Mouse (Mus musculus): Measurements from ENCODE around the gene Ctr9. TPM values are rescaled to one million over a fixed set of nuclear protein-coding genes. Genes with fewer than 3 reads are reported as not detected.

Ctr9 gene
- 7.0 and 12.7 TPM in 2 replicates for polyA plus RNA-seq (2012; rRNA removed)
- 20.2 and 22.4 TPM in 2 replicates for polyA plus RNA-seq (2014; fragmentation: Nextera tagmentation; extraction: Ambion mirVana)

DNA sequence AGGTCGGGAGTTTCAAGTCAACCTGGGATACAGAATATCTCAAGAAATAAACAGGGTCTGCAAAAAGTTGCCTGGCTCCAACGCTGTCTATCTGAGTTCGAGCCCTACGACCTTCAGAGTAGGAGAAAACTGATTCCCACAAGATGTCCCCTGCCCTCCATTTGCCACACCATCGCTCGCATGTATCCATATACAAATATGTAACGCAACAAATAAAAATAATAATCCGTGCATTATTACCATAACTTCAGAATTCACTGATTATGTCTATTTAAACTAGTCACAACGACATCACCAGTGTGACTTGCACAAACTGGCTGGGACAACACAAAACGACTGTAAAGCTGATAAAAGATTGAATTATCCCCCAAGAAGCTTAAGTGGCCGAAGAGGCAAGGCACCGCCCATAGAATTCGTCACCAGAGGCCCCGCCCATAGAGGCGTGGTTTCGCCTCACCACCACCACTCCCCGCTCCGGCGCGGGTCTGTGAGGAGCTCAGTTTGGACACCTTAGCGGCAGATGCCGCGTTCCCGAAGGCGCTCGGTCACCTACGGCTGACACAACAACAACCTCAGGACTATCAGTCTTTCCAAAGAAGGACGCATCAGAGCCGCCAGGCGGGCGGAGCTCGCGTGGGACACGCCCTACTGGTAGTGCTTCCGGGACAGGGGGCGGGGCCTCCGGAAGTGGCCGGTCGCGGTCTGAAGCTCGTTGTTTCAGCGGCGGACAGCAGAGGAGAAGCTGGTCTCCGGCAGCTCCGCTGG lies at the start of gene Ctr9:
Gene Ctr9, plus strand, starts transcription at position 671 of the 765 bp plus-strand sequence.
- Histone ChIP-seq H3K36me3 (replicated peaks; ENCODE audit: control insufficient read depth, insufficient read depth, low read depth) (peaks cover 10% of the 10 kb centered on the region), H3K4me2 (ENCODE audit: low read depth) (peak within 1 kb of the TSS; percentile 77), H3K27ac (peak within 1 kb of the TSS; percentile 87), H3K9me3 (ENCODE audit: control insufficient read depth, low read length) (no peaks in the 10 kb centered on the region), H3K4me1 (replicated peaks; ENCODE audit: control insufficient read depth in 2 of 2, insufficient read depth in 2 of 2, low read length in 1 of 2) (peaks cover 15 to 29% of the 10 kb centered on the region in 2 experiments), H3K4me3 (ENCODE audit: insufficient read depth in 1 of 2, low read depth in 2 of 2, low read length in 2 of 2) (peak within 1 kb of the TSS; percentile 76 to 78), H3K27me3 (ENCODE audit: control insufficient read depth, insufficient read depth, low read length) (no peaks in the 10 kb centered on the region), H3K9ac (replicated peaks) (peak within 1 kb of the TSS; percentile 75)
- DNase-seq (ENCODE audit: low read depth in 3 of 3, low spot score in 3 of 3): peak; percentile 76 to 80 (median 80)
- TF ChIP-seq EP300 (IDR thresholded peaks at IDR 0.05; ENCODE audit: low read depth) (no peak), CTCF (IDR thresholded peaks at IDR 0.05; ENCODE audit: low read depth) (no peak)
- 5% methylated on average over 45 of the region's 45 CpGs for WGBS (ENCODE audit: insufficient replicate concordance)
- ATAC-seq (ENCODE audit: insufficient read depth): peak; percentile 92

DNA sequence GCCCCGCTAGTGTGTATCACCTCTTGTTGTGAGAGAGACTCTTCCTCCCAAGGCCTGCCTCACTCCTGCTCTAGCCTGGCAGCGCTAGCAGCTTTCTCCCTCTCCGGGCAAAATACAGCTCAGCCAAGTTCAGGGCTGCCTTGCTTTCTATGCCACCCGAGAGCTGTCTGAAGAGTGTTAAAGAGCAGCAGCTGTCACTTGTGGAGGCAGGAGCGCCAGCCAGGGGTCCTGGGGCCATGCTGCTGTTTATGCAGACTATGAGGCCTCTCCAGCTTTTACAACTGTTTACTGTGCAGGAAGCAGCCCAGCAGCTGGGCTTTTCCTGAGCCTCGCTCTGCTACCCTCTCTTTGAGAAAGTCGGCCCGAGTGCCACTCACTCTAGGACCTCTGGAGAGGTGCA lies 47.7 kb upstream of the Ctr9 start:
- 49% methylated on average over 8 of the region's 8 CpGs for WGBS (ENCODE audit: insufficient replicate concordance)
- no peaks in the 10 kb centered on the region for H3K36me3 ChIP-seq (replicated peaks; ENCODE audit: control insufficient read depth, insufficient read depth, low read depth)
- no peaks in the 10 kb centered on the region for H3K27me3 ChIP-seq (ENCODE audit: control insufficient read depth, insufficient read depth, low read length)
- no peak for DNase-seq (ENCODE audit: low read depth in 3 of 3, low spot score in 3 of 3)
- no peak overlapping the region for H3K27ac ChIP-seq
- H3K4me3 ChIP-seq (ENCODE audit: insufficient read depth in 1 of 2, low read depth in 2 of 2, low read length in 2 of 2): peak overlapping the region in 1 of 2 experiments; percentile 2; a peak in 1 of 4 replicates
- no peaks in the 10 kb centered on the region for H3K9me3 ChIP-seq (ENCODE audit: control insufficient read depth, low read length)
- no peak overlapping the region for H3K4me2 ChIP-seq (ENCODE audit: low read depth)
- H3K9ac ChIP-seq (replicated peaks): no peak overlapping the region
- peaks cover 6 to 26% of the 10 kb centered on the region in 2 experiments for H3K4me1 ChIP-seq (replicated peaks; ENCODE audit: control insufficient read depth in 2 of 2, insufficient read depth in 2 of 2, low read length in 1 of 2)
- no peak for TF ChIP-seq CTCF (IDR thresholded peaks at IDR 0.05; ENCODE audit: low read depth)
- TF ChIP-seq EP300 (IDR thresholded peaks at IDR 0.05; ENCODE audit: low read depth): no peak
- ATAC-seq (ENCODE audit: insufficient read depth): no peak

DNA sequence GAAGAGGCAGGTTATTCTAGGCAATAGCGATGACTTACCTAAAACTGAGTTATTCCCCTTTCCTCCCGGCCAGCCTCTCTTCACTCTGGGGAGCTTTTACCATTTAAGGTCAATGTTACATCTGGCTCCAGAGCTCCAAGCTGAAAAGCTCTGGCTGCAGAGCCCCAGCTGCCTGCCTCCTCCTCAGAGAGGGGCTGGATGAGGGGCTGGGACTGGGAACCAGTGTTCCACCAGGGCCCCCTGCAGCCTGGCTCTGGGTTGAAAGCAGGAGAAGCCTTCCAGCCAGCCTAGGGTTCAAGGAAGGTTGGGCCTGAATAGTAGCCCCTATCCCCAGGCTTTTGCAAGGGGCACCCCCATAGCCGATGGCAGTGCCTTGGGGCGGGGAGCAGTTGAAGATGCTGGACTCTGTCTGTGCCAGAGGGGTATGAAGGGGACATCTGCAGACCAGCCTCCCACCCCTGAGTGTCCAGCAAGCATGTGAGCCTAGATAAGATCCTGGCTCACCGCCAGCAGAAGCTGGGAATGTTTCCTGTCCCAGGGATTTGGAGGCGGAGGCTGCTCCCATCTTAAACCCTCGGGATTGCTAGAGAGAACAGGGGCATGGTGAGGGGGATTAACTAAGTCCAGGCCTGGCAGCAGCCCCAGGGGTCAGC lies 46.6 kb upstream of the Ctr9 start, which contains the start of gene Mrvi1:
Gene Mrvi1, minus strand, starts transcription at position 409 of the 653 bp plus-strand sequence.
- Histone ChIP-seq H3K4me2 (ENCODE audit: low read depth) (no peak within 1 kb of the TSS), H3K4me1 (replicated peaks; ENCODE audit: control insufficient read depth in 2 of 2, insufficient read depth in 2 of 2, low read length in 1 of 2) (peaks cover 6 to 22% of the 10 kb centered on the region in 2 experiments), H3K27ac (no peak within 1 kb of the TSS), H3K9me3 (ENCODE audit: control insufficient read depth, low read length) (no peaks in the 10 kb centered on the region), H3K36me3 (replicated peaks; ENCODE audit: control insufficient read depth, insufficient read depth, low read depth) (no peaks in the 10 kb centered on the region), H3K4me3 (ENCODE audit: insufficient read depth in 1 of 2, low read depth in 2 of 2, low read length in 2 of 2) (no peak within 1 kb of the TSS), H3K27me3 (ENCODE audit: control insufficient read depth, insufficient read depth, low read length) (no peaks in the 10 kb centered on the region), H3K9ac (replicated peaks) (no peak within 1 kb of the TSS)
- 0 out of 2 replicates have a peak, but pooled peaks have one; percentile 18 for ATAC-seq (ENCODE audit: insufficient read depth)
- no peak for DNase-seq (ENCODE audit: low read depth in 3 of 3, low spot score in 3 of 3)
- TF ChIP-seq EP300 (IDR thresholded peaks at IDR 0.05; ENCODE audit: low read depth): no peak
- no peak for TF ChIP-seq CTCF (IDR thresholded peaks at IDR 0.05; ENCODE audit: low read depth)
- WGBS (ENCODE audit: insufficient replicate concordance): 59% methylated on average over 7 of the region's 7 CpGs

DNA sequence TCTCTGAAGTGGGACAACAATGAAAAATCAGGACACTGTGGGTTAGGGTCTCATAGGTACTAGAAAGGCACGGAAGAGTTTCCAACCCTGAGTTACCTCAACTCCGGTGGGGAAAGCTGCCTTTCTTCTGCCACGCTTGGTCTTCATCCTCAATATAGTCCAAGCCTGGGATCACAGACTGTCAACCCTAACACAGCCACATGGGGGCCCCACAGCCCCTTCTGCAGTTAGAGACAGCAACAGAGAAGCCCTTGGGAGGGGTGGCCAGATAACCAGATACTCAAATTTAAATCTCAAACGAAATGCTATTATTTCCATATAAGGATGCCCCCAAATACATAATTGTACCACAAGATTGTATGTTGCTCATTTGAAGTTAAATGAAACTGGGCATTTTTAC lies 46.0 kb upstream of the Ctr9 start:
- H3K36me3 ChIP-seq (replicated peaks; ENCODE audit: control insufficient read depth, insufficient read depth, low read depth): no peaks in the 10 kb centered on the region
- H3K4me3 ChIP-seq (ENCODE audit: insufficient read depth in 1 of 2, low read depth in 2 of 2, low read length in 2 of 2): no peak overlapping the region
- H3K4me2 ChIP-seq (ENCODE audit: low read depth): no peak overlapping the region
- H3K27me3 ChIP-seq (ENCODE audit: control insufficient read depth, insufficient read depth, low read length): no peaks in the 10 kb centered on the region
- WGBS (ENCODE audit: insufficient replicate concordance): 23% methylated on average over 4 of the region's 4 CpGs
- H3K9me3 ChIP-seq (ENCODE audit: control insufficient read depth, low read length): no peaks in the 10 kb centered on the region
- no peak overlapping the region for H3K9ac ChIP-seq (replicated peaks)
- DNase-seq (ENCODE audit: low read depth in 3 of 3, low spot score in 3 of 3) (no peak), ATAC-seq (ENCODE audit: insufficient read depth) (peak; percentile 65; the same call in 1 of the 2 replicates)
- H3K27ac ChIP-seq: no peak overlapping the region
- TF ChIP-seq EP300 (IDR thresholded peaks at IDR 0.05; ENCODE audit: low read depth) (no peak), CTCF (IDR thresholded peaks at IDR 0.05; ENCODE audit: low read depth) (peak; percentile 86)
- H3K4me1 ChIP-seq (replicated peaks; ENCODE audit: control insufficient read depth in 2 of 2, insufficient read depth in 2 of 2, low read length in 1 of 2): peaks cover under 1 to 16% of the 10 kb centered on the region in 2 experiments

DNA sequence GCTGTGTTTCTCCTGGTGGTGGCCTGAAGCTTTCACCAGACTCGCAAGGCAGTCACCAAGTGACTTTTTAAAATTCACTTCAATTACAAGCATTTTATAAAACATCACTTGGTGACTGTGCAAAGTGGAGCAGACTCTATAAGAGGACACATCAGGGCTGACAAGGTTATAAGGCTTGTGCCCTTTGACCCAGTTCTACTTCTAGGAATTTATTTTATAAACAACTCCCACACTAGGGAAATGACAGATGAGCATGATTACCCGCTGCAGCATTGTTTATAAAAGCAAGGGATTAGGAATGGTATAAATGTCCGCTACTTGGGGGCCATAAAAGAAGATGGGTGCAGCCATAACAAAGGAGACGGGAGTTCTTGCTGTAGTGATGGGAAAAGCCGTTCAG lies 45.1 kb upstream of the Ctr9 start:
- Histone ChIP-seq H3K27me3 (ENCODE audit: control insufficient read depth, insufficient read depth, low read length) (no peaks in the 10 kb centered on the region), H3K9ac (replicated peaks) (no peak overlapping the region), H3K4me3 (ENCODE audit: insufficient read depth in 1 of 2, low read depth in 2 of 2, low read length in 2 of 2) (no peak overlapping the region), H3K27ac (no peak overlapping the region), H3K4me2 (ENCODE audit: low read depth) (no peak overlapping the region), H3K9me3 (ENCODE audit: control insufficient read depth, low read length) (no peaks in the 10 kb centered on the region), H3K4me1 (replicated peaks; ENCODE audit: control insufficient read depth in 2 of 2, insufficient read depth in 2 of 2, low read length in 1 of 2) (peaks cover 0 to 12% of the 10 kb centered on the region in 2 experiments; a peak in 2 of 4 replicates), H3K36me3 (replicated peaks; ENCODE audit: control insufficient read depth, insufficient read depth, low read depth) (no peaks in the 10 kb centered on the region)
- TF ChIP-seq EP300 (IDR thresholded peaks at IDR 0.05; ENCODE audit: low read depth): no peak
- no peak for TF ChIP-seq CTCF (IDR thresholded peaks at IDR 0.05; ENCODE audit: low read depth)
- no peak for DNase-seq (ENCODE audit: low read depth in 3 of 3, low spot score in 3 of 3)
- 68% methylated on average over 5 of the region's 5 CpGs for WGBS (ENCODE audit: insufficient replicate concordance)
- ATAC-seq (ENCODE audit: insufficient read depth): no peak

Data from liver, embryonic 14.5 days (tissue).